Mouse (Mus musculus): Measurements from ENCODE around the gene Zfp609.

DNA sequence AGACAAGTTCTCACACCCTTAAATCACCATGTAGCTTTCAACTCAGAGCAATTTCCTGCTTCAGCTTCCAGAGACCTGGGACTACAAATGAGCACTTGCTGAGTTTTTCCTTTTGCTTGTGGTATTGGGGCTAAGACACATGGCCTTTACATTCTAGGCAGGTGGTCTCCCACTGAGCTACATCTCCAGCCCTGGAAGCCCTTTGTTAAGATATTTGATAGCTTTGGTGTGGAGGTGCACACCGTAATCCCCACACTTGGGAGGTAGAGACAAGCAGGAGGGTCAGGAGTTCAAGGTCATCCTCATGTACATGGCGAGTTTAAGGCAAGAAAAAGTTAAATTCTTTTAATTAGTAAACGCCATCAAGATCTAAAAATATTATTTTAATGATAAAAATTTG, 145.2 kb downstream of the Zfp609 start:
- TF ChIP-seq POLR2A (IDR thresholded peaks at IDR 0.05; ENCODE audit: insufficient read length, low read depth) (no peak), POLR2AphosphoS2 (IDR thresholded peaks at IDR 0.05; ENCODE audit: insufficient read length, low read depth) (no peak), MAX (IDR thresholded peaks at IDR 0.05; ENCODE audit: low read depth) (no peak), MYOG (IDR thresholded peaks at IDR 0.05; ENCODE audit: control insufficient read depth in 1 of 3, insufficient read depth in 1 of 3, insufficient read length in 2 of 3, low read depth in 2 of 3) (no peak), USF1 (IDR thresholded peaks at IDR 0.05; ENCODE audit: low read depth) (no peak), MYOD1 (IDR thresholded peaks at IDR 0.05; ENCODE audit: control insufficient read depth in 1 of 3, insufficient read length in 2 of 3, low read depth in 2 of 3) (no peak)

All from myocyte (in vitro differentiated cells).